Mouse (Mus musculus) thymus, adult 18-20 months (tissue): ENCODE results near the gene Preb.

ENCODE experiments used
- DNase-seq, 2 experiments: peaks; one replicate each; pipeline ENCODE4 v3.0.0; 2022; ENCODE audit warnings: mixed read lengths in 2 of 2

The Preb gene

DNA sequence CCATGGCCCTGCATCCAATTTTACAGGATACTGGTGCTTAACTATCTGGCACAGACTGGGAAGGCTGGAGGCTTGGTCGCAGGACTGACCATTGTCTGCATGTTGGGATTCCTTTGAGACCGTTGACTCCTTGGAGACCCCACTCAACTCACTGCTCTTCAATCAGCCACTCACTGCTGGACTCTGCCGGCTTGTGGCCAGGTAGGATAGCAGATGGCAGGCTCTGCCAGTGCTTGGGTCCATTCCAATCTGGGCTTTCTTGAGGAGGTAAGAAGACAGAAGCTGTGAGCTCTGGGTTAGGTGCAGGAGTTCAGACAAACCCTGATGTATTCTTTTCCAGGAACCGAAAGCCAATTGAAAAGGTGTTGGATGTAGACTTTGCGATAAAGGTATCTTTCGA, 6.1 kb downstream of the Preb start:
- DNase-seq, result no peak

DNA sequence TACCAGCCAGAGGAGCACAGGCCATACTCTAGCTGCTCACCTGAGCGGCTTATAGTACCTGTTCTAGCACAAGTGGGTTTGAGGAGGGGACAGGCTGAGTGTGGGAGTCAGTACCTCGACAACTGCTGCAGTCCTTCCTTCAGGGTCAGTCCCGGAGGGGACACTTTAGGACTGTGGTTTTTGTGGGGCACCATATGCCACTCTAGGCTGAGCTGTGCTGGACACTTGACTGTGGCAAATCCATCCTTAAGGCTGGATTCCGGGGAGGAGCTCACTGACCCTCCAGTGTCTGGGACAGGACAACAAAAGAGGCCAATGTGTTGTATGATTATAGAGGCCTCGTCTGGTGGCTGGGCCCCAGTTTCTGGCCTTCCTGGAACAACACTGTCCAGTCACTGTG, 7.6 kb downstream of the Preb start:
- DNase-seq, result no peak

GRCm38 (mm10) chr5:30951706-30952105, 8.5 kb downstream of the Preb start:
- DNase-seq, result no peak

- DNase-seq, result no peak
Measured at GRCm38 (mm10) chr5:30950922-30951321, 9.2 kb downstream of the Preb start.

- no peak for DNase-seq
Measured at GRCm38 (mm10) chr5:30950451-30950850, 9.7 kb downstream of the Preb start.

DNA sequence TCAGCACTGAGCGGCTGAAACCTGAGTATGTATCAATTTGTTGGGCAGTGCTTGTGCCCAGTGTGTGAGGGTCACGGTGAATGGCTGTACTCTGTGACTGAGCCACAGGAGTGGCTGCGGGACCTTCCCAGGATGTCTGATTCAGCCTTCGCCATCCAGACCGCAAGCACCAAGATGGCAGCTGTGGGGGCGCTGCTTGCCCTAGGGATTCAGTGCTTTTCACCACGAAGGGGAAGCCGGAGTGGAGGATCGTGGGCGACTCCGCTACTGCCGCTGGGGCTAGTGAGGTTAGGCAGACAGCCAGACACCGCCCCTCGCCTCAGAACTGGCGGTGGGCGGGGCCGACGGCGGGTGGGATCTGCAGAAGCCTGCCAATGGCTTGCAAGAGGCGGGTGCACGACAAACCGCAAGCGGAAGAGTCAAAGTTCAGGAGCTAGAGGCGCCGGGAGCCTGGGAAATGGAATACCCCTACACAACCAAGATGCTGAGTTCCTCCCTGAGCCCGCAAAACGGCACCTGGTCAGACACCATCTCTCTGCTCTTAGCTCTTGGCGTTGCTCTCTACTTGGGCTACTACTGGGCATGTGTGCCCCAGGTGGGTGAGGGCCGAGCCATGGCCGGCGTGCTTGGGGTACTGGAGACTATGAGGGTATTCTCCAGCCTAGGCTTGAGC, 10.4 kb downstream of the Preb start:
- peak; percentile 93 for DNase-seq

- DNase-seq, result no peak
Measured at GRCm38 (mm10) chr5:30948620-30949019, 11.5 kb downstream of the Preb start.

DNA sequence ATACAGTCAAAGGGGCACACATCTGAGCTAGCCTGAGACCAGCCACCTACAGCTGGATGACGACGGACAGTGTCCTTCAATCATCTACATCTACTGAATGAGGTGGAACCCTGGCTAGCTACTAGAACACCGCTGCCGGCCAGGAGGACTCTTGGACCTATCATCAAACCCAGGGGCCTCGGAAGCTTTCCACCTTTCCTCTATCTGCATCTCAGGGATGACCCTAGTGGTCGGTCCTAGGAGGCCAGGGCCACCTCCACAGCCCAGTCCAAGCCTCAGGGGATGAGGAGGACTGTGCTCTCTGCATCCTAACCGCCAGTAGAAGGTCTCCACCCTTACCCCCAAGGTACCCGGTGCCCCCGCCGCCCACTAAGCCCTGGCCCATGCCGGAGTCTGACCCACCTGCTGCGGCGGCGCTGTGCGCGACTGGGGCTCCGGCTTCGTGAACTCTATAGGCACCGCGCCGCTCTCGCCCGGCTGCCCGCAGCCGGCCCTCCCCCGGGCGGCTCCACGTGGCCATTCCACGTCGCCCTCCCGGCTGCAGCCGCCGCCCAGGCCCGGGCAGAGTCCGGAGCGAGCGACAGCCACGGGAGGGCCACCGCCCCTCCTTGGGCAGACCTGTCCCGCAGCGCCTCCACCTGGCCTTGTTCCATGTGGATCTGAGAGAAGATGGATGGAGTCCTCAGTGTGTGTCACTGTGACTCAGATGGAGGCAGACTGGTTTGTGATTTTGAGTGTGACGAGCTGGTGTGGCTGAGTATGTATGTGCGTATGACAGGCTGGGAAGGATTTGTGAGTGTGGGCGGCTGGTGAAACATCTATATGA, 15.0 kb downstream of the Preb start, which contains the start of gene Cgref1:
Cgref1 (minus strand) TSS at position 636 of the 826 bp plus-strand sequence.
- no peak for DNase-seq

- no peak for DNase-seq
Measured at GRCm38 (mm10) chr5:30944344-30944743, 15.8 kb downstream of the Preb start.

DNA sequence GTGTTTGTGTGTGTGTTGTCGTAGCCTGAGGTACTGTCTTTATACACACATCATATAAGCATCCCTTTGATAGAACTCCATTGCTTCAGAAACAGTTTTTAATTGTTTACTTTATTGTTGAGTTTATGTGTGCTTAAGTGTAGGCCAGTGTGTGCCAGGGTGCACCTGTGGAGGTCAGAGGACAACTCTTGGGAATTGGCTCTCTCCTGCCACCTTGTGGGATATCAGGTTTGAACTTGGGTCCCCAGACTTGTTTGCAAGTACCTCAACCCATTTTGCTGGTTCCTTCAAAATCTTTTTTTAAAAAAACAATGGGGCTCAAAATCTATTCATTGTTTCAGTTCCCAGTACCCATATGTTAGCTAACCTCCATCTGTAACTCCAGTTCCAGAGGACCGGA, 17.2 kb downstream of the Preb start:
- DNase-seq, result no peak

GRCm38 (mm10) chr5:30934725-30935461, 25.3 kb downstream of the Preb start:
- no peak for DNase-seq

- DNase-seq, result no peak
Measured at GRCm38 (mm10) chr5:30933705-30934104, 26.5 kb downstream of the Preb start.

DNA sequence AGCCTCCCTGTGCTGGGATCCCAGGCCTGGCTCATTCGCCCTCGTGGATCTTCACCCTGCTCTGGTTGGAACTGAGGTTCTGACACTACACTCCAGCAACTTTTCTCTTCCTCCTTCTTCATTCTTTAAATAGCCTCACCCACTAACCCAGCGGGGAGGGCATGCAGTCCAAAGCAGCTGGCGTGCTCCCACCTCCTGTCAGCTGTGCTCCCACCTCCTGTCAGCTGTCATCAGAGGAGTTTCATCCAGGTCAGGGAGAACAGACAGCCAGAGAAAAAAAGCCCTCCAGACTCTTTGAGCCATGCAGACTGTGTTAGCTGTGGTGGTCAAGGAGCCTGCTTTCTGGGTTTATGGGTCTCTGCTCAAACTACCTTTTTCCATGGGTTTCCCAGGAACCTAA, 28.8 kb downstream of the Preb start:
- no peak for DNase-seq

DNA sequence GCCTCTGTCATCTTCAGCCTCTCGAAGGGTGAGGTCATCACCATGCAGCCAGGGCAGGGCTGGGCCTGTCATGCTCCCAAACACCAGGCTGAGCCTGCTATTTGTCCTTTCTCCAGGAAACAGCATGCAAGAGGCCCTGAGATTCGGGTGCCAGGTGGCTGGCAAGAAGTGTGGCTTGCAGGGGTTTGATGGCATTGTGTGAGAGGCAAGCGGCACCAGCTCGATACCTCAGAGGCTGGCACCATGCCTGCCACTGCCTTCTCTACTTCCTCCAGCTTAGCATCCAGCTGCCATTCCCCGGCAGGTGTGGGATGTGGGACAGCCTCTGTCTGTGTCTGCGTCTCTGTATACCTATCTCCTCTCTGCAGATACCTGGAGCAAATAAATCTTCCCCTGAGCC, 29.3 kb downstream of the Preb start:
- DNase-seq, result no peak

- no peak for DNase-seq
Measured at GRCm38 (mm10) chr5:30930121-30930520, 30.0 kb downstream of the Preb start.

DNA sequence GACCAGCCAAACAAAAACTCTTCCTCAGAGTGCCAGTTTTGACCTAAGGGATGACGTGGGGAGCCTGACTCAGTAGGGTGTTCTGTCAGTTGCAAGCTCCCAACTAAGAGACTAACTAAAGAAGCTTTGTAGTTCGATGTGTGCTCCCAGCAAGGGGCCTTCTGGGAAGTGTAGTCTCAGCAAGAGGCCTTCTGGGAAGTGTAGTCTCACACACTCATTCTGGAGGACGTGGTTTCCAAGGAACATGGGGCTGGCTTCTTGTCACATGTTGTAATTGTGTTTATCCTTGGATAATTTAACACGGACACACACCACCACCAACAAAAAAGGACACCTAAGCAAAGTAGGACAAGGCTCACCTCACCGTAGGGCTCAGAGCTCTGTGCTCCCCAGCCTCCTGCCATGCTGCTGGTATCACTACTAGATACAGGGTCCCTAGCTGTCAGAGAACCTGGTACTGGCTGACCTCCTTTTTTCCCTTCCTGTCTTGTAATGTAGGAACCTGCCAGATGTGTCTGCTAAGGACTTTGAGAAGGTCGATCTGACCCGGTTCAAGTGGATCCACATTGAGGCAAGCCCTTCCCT, 32.1 kb downstream of the Preb start:
- DNase-seq, result no peak

GRCm38 (mm10) chr5:30926073-30926472, 34.1 kb downstream of the Preb start:
- no peak for DNase-seq

DNA sequence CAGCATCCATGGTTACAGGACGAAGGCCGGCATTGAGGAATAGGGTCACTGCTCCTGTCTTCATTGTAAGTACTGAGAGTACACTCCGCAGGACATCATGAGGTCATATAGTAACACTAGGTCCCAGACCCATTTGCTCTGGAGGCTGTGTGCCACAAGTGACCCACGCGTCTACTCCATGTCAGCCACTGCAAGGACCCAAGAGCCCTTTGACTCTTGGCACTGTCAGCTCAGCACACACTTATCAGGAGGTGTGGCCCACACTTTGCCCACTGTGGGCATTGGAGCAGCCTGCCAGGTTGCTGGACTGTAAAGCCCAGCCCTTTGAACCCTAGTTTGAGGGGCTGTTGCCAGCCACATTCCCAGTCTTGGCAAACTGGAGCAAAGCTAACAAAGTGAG, 34.9 kb downstream of the Preb start:
- DNase-seq, result no peak

- DNase-seq, result no peak
Measured at GRCm38 (mm10) chr5:30924614-30925013, 35.5 kb downstream of the Preb start.

DNA sequence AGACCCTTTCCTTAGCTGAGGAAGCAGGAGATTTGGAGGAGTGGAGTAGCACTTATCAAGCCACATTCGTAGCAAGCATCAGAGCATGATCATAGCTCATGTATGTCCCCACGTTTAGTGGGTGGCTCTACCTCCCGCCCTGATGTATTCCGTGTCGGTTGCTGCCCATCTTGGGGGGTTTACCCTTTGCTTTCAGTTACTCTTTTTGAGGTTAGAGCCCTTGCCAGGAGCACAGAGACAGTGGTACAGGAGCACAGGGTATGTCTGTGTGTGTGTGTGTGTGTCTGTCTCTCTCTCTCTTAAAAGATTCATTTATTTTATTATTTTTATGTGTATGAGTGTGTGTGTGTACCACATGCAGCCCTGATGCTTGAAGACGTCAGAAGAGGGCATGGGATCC, 37.0 kb downstream of the Preb start:
- DNase-seq, result no peak

DNA sequence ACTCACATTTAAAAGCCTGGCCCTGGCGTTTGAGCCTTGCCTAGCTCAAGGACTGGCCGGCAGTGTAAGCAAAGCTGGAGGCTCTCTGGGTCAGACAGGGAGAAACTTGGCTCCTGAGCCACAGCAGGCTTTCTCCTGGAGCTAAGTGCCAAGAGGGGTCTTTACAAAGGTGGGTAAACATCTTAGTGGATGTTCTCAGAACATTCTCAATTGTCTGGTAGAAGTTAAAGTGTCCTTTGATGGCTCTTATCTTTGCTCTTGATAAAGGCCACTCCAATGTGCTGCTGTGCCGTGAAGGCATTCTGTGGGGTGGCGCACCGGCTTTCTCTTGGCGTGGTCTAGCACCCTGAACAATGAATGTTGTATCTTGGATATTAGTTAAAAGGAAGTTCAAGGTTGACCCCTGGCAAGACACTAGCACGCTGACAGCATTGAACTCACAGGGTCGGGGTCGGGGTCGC, 37.5 kb downstream of the Preb start:
- DNase-seq, result no peak

DNA sequence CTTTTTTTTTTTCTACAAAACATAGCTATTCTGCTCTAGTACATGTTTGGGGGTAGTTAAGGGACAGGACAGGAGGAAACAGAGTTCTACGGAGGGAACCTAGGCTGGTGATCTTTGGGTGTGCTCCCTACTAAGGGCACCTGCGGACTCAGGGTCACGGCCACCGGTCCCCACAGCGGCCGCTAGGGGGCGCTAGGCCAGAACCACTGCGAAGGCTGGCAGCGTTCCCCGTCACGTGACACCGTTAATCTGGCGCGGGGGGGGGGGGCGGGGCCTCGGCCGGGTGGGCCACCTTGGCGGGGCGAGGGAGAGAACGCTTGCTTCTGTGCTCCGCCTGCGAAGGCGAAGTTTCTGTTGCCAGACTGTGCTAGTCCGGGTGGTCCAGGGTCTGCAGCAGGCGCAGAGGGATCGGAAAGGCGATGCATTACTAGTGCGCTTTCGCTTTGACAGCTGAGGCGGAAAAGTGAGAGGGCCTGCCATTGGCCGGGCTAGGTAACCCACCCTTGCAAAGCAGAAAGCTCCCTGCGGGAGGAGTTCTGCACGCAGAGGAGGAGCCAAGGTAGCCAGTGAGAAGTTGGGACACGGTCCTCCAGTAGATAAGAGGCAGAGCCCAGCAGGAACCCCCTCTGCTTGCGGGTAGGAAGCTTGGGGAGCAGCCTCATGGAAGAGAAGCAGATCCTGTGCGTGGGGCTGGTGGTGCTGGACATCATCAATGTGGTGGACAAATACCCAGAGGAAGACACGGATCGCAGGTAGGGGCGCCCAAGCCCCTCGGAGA, 38.7 kb downstream of the Preb start, which contains the start of gene Khk:
Khk (plus strand) TSS at position 176 of the 778 bp plus-strand sequence.
- DNase-seq, result peak; percentile 78 to 82
